Mouse (Mus musculus) spleen, postnatal 14 days (tissue): ENCODE data around the gene Gm15517.

Source experiments
- DNase-seq, 2 experiments: peaks; one replicate each; pipeline ENCODE4 v3.0.0; 2021 to 2022; ENCODE audit warnings: low spot score in 2 of 2

The Gm15517 gene

GRCm38 (mm10) chr7:44309475-44310284 lies 48.4 kb downstream of the Gm15517 start, which contains the start of gene Shank1:
TSS of gene Shank1 (plus strand) at chr7:44310253.
- DNase-seq: no peak

- DNase-seq: no peak
Measured at GRCm38 (mm10) chr7:44310285-44310877, 49.1 kb downstream of the Gm15517 start.

GRCm38 (mm10) chr7:44310878-44311712 lies 49.8 kb downstream of the Gm15517 start:
- DNase-seq: no peak
